Mouse (Mus musculus): ENCODE data around the gene Tmem132d.

Tmem132d gene

DNA sequence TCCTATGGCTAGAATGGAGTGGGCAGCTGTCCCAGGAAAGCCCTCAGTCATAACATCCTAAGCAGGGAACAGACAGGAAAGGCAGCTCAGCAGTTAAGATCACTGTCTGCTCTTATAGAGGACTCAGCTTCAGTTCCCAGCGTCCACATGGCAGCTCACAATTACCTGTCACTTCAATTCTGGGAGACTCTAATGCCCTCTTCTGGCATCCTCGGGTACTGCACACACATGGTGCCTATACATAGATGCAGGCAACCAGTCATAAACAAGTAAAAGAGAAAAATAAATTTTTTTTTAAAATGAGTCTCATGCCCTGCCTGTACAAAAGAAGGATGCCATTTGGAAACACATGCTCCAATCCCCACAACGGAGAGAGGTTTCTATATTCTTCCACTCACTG is 28.7 kb downstream of the Tmem132d start:
- DNase-seq, result no peak

- no peak for DNase-seq
Observed at GRCm38 (mm10) chr5:128392372-128392771, 40.5 kb downstream of the Tmem132d start.

- no peak for DNase-seq
Observed at GRCm38 (mm10) chr5:128389665-128390064, 43.2 kb downstream of the Tmem132d start.

GRCm38 (mm10) chr5:128388358-128389141 is 44.3 kb downstream of the Tmem132d start:
- DNase-seq, result no peak

GRCm38 (mm10) chr5:128369814-128370213 is 63.1 kb downstream of the Tmem132d start:
- no peak for DNase-seq

DNA sequence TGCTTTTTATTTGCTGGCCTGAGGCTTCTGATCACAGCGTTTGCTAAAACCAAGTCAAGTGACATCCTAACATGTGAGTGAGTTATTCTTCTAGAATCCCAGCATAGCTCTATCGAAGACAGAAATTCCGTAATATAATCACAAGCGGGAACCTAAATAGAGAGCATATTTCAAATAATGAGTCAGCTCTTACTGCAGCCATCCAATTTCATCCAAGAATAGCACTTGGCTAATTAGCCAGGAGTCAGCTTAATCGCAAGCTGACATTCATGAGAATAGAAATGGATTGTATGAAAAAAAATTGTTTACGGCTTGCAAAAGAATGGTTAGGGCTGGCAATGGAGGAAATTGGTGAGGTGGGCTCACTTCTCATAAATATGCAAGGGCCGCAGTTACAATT is 63.8 kb downstream of the Tmem132d start:
- DNase-seq, result no peak

- DNase-seq, result no peak
Observed at GRCm38 (mm10) chr5:128365261-128365985, 67.5 kb downstream of the Tmem132d start.

DNA sequence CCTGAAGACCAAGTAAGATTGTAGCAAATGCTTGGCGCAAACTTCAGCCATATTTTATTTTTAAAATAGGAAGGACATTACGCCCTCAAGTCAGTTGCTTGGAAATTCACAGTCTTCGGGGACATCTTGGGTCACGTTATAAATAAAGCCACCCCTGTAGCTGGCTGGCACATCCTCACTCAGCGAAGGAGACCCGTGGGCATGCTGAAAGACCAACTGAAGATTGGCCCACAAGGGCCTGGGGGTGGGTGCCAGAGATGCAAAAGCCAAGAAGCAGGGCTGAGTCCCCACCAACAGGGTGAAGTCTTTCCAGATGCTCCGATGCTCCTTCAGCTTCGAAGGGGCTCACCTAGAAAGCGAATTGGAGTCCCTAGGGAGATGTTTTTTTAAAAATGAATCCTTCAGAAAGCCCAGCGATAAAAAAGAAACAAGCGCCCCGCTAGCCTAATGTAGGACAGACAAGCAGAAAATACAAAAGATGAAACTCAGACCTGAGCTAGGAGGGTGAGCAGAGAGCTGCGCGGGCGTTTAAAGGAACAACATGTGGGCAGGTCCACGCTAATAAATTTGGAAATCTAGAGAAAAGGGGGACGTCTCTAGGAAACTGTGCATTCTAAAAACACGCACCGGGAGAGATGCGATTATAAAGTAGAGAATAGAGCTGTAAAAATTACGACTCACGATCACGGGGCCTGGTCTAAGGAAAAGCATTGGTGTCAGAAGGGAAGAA is 71.8 kb downstream of the Tmem132d start:
- no peak for DNase-seq

DNA sequence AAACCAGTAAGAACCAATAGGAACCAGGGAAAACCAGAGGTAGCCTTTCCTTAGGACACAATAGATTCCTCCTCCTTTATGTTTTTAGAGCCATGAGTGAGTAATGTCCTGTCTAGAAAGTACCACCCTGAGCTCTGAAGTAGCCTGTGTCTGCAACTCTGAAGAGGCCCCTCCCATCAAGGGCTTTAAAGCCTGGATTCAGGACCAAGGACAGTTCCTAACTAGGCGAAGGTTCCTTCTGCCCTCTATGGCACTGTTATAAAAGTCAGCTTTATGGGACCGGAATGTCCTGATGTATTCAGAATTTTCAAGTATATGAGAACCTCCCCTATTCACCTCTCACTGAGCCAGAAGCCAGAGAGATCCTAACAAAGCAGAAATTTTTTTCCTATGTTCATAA is 84.0 kb downstream of the Tmem132d start:
- no peak for DNase-seq

DNA sequence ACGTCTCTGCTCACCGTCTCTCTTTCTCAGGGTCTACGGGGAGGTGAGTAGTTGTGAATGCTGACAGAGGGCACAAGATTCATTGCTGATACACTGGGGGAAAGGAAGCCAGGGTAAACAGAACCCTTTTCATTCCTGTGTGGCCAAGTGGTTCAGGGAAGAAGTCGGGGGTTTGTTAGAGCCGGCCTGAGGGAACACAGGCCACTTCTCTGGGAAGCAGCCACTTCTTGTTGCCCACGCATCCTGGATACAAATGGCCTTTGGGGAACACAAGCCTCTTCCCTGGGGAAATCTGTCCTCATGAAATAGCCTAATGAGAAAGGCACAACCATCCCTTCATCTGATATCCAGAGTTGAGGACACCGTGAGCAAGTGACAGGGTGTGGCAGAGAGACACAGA is 96.0 kb downstream of the Tmem132d start:
- DNase-seq, result no peak

- no peak for DNase-seq
Observed at GRCm38 (mm10) chr5:128332766-128333165, 100.1 kb downstream of the Tmem132d start.

DNA sequence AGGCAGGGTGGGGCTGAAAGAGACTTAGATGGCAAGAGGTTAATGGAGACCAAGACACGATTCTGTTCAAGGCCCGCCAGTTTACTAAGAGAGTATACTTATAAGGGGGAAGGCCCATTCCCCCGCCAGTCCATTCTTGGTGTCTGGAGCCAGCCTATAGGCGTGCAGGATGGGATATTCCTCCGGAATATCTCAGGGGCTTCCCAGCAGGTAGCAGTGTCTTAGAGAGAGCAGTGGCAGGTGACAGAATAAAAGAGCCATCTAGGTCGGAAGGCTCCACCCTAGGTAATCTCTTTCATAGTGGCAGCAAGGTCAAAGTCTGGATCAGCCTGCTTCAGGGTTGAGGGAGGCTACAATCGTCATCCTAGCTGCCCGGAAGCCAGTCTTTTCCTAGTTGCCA is 102.5 kb downstream of the Tmem132d start:
- DNase-seq, result no peak

DNA sequence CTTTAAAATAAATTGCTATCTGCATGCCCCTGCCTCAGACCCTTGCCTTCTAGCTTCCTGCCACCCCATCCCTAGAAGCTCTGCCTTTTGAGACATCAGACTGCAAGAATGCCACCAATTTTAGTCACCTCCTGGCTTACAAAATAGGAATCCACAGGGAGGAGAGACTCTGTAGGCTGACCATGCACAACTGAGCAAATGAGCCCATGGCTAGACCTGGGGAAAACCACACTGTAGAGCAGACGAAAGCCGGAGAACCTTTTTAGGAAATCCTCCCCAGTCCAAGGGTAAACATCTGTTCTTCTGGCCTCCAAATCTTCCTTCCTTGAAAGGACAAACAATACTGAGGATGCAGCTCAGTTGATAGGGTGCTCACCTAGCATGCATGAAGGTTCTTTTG is 130.5 kb downstream of the Tmem132d start:
- DNase-seq, result no peak

DNA sequence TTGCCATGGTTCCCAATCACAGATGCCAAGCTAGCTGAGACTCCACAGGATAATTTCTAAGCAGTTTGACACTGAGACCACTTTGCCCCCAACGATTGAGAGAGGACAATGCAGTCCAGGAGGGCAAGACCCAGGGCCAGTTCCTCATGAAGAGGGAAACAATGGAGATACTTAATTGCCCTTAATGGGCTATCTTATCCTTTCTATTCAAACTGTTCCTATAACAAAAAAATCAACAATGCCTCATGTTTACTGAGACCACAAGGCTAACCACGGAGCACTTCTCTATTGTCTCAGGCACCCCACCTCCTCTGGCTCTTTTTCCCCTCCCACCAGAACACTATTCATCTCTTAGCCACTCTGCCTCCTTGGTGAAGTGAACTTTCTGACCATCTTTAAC is 141.7 kb downstream of the Tmem132d start:
- DNase-seq, result no peak

- no peak for DNase-seq
Observed at GRCm38 (mm10) chr5:128273255-128273654, 159.6 kb downstream of the Tmem132d start.

DNA sequence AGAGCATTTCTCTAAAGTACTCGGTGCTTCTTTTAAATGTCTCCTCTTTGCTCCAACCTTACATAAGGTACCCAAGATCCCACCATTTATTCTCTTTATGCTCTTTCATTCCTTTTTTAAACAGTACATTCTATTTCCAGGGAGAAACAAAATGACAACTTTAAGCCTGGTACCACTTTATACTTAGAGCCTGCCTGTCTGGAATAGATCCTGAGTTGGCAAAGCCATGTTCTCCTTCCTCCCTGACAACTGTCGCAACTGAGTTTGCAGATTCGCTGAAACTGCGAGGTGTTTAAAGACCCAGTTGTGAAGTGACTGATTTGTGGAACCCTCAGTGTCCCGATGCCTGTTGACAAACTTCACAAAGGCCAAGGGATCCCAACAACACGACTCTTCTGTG is 165.5 kb downstream of the Tmem132d start:
- DNase-seq, result no peak

GRCm38 (mm10) chr5:128244219-128244618 is 188.7 kb downstream of the Tmem132d start:
- no peak for DNase-seq

DNA sequence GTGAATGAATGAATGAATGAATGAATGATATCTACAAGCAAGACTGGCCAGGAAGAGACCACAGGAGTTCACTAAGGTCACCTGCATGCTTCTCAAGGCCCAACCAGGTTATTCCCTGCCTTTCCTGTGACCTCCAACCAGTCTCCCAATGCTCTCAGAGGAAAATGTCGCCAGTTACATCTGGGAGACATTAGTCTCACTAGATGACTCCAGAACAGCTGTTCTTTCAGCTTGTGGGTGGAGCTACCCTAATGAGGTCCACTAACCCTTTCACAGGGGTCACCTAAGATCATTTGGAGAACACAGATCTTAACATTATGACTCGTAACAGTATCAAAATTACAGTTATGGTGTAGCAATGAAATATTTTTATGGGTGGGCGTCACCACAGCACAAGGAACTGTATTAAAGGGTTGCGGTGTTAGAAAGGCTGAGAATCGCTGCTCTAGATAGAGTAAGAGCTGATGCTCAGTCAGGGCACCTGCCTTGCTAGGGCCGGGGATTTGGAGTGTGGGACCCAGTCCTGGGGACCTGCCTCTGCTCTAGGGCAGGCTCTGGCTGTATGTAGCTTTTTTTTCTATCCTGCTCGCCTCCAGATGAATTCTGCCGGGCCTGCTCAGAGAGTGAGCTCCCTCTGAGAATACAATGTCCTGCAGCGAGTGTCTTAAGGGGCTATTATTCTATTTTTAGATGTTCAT is 196.1 kb downstream of the Tmem132d start:
- no peak for DNase-seq

GRCm38 (mm10) chr5:128235611-128236010 is 197.3 kb downstream of the Tmem132d start:
- DNase-seq, result no peak

- no peak for DNase-seq
Observed at GRCm38 (mm10) chr5:128233101-128233500, 199.8 kb downstream of the Tmem132d start.

DNA sequence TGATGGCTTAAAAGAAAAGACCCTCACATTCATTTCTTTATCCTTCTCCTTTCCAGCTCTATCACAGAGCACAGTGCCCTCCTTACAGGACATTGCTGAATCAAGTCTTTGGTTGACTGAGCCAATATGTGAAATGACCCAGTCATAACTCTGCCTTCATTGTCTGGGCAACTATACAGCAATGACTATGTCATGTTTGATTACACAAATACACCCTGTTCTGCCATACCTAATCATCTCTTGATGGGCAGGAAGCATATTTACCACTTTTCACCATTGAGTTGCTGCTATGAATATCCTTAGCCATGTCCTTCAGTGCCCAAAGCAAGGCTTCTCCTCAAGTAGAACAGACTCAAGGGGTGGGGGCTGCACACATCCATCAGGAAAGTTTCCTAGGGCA is 214.6 kb downstream of the Tmem132d start:
- no peak for DNase-seq

GRCm38 (mm10) chr5:128211125-128211524 is 221.8 kb downstream of the Tmem132d start:
- no peak for DNase-seq

DNA sequence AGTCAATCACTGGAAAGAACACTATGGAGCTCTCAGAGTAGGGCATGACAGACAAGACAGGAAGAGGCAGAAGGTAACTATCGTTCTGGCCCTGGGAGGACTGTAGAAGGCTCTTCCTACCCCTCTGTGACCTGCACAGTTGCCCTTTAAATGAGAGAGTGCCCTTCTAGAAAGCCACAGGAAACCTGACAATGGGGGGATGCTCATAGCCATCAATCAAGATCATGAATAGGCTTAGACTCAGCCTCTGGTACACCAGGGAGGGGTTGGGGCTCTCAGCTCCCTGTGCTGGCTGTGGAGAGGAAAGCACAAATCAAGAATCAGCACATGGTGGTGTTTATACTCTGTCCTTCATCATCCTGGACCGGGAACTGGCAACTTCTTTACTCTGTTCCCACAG is 227.2 kb downstream of the Tmem132d start:
- DNase-seq, result no peak
